Mouse (Mus musculus) lung, postnatal 10 days (tissue): Measurements from ENCODE around the gene Mcrip1.
"Not testable (repeated sequence)": the region's sequence is repeated elsewhere in the genome, so short reads cannot be mapped to it uniquely, and the experiment has no call there.

ENCODE experiments used
- DNase-seq: peaks from one replicate; pipeline ENCODE4 v3.0.0; 2021

The Mcrip1 gene

GRCm38 (mm10) chr11:120539285-120540014 lies 10.1 kb downstream of the Mcrip1 start:
- peak; percentile 65 for DNase-seq

- no peak for DNase-seq
Measured at GRCm38 (mm10) chr11:120538955-120539284, 10.6 kb downstream of the Mcrip1 start.

GRCm38 (mm10) chr11:120538485-120538884 lies 11.0 kb downstream of the Mcrip1 start:
- peak; percentile 57 for DNase-seq

DNA sequence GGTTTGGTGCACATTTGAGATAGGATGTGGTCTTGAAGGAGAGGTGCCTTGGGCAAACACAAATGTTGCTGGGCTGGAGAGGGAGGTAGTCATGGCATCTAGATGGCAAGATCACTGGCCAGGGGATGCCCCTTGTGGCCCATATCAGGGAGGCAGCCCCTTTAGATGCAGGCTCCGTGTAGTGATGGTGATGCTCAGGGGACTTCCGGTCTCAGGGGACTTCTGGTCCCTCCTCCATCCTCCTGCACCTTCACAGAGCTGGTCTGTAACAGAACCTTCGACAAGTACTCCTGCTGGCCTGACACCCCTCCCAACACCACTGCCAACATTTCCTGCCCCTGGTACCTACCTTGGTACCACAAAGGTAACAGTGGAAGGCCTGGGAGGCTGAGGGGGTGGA lies 13.7 kb downstream of the Mcrip1 start:
- no peak for DNase-seq

- DNase-seq: no peak
Measured at GRCm38 (mm10) chr11:120535145-120535544, 14.4 kb downstream of the Mcrip1 start.

DNA sequence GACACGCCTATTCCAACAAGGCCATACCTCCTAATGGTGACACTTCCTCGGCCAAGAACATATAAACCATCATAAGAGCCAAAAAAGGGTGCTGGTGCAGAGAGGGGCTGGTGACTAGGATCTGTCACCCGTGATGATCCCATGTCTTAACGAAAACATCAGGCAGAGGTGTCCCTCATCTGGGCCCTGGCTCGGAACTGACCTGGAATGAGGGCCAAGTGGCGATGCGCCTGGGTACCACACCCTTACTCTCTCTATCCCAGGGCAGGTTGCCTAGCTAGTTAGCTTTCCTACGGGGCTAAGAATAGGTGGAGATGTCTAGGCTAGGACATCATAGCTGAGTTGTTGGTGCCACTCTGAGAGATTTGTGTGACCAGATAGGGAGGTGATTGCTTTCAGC lies 15.4 kb downstream of the Mcrip1 start:
- DNase-seq: no peak

DNA sequence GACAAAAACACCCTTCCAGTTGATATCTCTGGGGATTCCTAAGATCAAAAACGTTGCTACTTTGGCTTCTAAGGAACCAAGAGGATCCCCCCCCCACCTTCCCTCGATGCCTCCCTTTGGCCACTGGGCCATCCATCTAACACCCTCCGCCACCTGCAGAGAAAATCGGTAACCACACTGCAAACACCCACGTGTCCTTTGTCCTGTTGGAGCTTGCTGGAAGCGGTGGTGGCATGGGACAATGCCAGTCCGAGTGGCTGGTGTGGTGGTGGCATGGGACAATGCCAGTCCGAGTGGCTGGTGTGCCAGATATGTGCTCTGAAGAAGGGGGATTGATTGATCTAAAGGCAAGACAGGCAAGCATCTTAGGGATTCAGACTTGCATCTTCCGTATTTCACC lies 17.9 kb downstream of the Mcrip1 start:
- DNase-seq: no peak

- DNase-seq: no peak
Measured at GRCm38 (mm10) chr11:120530085-120530964, 19.2 kb downstream of the Mcrip1 start, which contains the start of gene Gcgr. Gcgr (plus strand) TSS chr11:120530699.

DNA sequence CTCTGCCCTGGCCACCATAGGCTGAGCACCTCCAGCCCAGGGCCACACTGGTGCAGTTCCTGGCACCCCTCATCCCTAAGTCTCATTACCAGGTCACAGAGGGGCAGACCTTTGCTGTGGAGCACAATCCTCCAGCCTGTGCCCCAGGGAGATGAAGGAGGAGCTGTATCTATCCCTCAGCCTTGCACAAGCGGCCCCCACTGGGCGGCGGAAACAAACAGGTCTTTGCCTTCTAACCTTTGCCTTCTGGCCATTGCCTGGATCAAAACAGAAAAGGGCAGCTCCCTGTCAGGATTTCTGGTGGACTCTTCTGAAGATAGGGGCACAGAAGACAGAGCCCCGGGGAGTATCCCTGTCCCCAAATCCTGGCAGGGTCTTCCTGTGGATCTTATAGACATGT lies 20.6 kb downstream of the Mcrip1 start:
- DNase-seq: no peak

DNA sequence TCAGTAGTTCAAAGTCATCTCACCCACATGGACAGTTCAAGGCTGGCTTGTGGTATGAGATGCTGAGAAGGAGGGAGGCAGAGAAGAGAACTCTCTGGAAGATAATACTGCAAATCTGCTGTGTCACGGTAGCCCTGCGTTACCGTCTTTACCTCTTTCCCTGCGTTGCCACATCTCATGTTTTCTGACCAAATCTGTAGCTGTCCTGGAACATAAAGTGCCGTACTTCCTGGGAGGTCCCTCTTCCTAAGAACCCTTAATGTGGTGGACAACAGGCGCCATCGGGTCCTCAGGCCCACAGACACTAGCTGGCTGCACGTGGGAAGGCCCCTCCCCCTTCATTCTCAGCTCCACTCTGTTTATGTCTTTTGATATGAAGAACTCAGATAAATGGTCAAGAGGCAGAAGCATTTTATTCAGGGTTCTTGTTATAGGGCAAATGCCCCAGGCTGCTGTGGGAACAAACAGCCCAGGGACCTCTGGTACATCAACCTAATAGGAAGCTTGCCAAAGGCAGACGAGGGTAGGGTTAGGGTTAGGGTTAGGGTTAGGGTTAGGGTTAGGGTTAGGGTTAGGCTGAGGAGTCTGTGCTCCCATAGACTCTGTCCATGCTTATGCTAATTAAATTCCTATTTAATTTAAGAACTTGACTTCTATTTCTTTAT lies 21.7 kb downstream of the Mcrip1 start:
- no peak for DNase-seq

DNA sequence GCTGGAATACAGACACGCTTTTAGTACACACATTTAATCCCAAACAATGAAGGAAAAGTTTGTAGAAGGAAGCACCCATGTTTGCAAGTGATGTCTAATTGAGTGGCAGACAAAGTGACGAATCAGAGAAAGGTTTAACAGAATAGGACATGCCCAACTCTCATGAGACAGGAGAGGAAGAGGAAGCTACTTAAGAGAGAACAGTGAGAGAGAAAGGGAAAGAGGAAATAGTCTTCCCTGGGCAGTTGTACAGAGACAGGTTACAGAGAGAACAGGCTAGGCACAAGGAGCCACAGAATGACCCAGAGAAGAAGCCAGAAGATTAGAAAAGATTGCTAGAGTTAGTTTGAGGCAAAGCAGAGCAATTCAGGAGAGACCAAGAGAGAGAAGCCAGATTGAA lies 23.6 kb downstream of the Mcrip1 start:
- no peak for DNase-seq

DNA sequence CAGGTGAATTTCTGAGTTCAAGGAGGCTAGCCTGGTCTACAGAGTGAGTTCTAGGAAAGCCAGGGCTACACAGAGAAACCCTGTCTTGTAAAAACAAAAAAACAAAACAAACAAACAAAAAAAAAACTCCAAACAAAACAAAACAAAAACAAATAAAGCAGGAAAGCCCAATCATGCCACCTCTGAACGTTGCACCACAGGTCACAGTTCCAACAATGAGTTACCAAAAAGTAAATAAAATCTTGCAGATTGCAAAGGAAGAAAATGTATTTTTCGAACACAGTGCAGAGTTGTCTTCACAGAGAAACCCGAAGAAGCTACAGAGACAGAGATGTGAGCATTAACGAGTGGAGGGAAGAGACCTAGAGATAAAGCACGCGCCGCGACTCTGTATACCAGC lies 26.9 kb downstream of the Mcrip1 start:
- DNase-seq: no peak

- no peak for DNase-seq
Measured at GRCm38 (mm10) chr11:120520967-120521540, 28.5 kb downstream of the Mcrip1 start.

GRCm38 (mm10) chr11:120520498-120520897 lies 29.0 kb downstream of the Mcrip1 start:
- no peak for DNase-seq

GRCm38 (mm10) chr11:120519738-120520137 lies 29.8 kb downstream of the Mcrip1 start:
- DNase-seq: peak; percentile 83

GRCm38 (mm10) chr11:120518558-120518957 lies 31.0 kb downstream of the Mcrip1 start:
- peak; percentile 43 for DNase-seq

- peak; percentile 70 for DNase-seq
Measured at GRCm38 (mm10) chr11:120518027-120518426, 31.5 kb downstream of the Mcrip1 start.

DNA sequence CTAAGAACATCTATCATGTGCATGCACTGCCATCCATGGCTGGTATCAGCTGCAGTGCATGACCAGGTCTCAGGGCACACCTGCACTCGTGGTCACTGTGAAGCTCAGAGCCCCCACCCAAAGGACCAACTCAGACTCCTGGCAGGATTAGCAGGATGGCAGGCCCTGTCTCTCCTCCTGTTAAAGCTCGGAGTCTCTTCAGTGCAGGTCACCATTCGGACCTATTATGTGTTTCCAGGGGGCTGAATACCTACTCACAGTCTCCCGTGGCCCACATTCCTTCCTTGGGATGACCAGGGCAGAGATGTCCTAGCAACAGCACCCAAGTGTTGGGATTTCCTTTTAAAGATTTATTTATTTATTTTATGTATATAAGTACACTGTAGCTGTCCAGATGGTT lies 32.4 kb downstream of the Mcrip1 start:
- DNase-seq: no peak

GRCm38 (mm10) chr11:120515611-120516010 lies 33.9 kb downstream of the Mcrip1 start:
- peak; percentile 93 for DNase-seq

- DNase-seq: not testable (repeated sequence)
Measured at GRCm38 (mm10) chr11:120514262-120514661, 35.3 kb downstream of the Mcrip1 start.

DNA sequence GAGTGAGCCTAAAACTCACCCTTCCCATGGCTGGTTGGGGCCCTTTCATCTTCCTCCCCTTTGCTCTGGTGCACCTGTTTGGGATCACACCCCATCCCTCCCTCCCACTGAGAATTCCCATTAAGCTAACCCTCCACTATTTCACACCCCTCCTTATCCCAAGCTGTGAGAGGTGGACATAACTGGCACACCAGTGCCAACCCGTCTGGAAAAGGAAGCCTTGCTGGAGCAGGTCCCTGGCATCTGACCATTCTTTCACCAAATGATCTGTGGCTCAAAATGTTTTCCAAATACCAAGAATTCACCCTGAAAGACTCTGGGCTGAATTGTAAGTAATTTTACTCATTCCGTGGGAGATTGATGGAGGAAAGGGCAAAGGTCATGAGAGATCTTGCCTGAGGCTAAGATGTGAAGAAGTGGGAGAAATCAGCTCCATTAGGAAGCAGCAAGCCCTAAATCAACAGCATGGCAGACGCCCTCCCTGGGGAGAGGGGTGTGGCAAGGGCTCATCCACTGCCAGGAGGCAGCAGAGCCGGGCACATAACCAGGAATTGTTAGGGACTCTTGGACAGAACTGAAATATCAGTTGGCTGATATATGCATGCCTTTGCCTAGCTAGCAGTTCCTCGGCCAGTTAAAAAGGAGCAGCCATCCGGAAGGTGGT lies 36.6 kb downstream of the Mcrip1 start:
- no peak for DNase-seq

DNA sequence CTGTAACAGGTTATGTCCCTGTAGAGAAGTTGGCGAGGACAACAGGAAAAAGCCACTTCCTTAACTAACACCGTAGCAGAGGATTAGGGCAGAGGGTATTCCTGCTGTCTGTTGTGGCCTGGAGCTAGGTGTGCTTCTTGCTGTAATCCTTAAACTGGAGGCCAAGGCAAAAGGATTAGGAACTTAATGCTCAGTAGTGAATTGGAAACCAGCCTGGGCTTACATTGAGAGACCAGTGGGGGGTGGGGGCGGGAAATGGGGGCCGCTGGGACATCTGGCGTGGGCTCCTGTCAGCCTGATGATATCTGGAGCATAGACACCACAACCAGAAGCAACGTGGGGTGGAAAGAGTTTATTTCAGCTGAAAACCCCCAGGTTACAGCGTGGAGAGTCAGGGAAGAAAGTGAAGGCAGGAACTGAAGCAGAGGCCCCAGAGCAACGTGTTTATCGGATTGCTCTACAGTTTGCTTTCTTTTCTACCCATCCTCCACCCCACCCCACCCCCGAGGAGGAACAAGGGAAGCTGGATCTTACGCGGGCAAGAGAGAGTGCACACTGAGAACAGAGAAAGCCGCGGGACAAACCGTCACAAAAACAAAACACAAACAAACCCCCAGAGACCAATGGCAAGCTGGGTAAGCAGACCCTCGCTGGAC lies 39.0 kb downstream of the Mcrip1 start:
- no peak for DNase-seq
